Mouse (Mus musculus) bone marrow macrophage, adult 2 months (primary cell): ENCODE results near the gene Boll.

Experiments
- CTCF ChIP-seq: IDR thresholded peaks from 2 replicates; pipeline ENCODE4 v1.5.1; 2012; ENCODE audit warnings: low read depth, mild to moderate bottlenecking, low read length, moderate library complexity
- POLR2A ChIP-seq: IDR thresholded peaks from 2 replicates; pipeline ENCODE4 v1.6.1; 2012; ENCODE audit warnings: mild to moderate bottlenecking, low read depth, low read length, borderline replicate concordance

DNA sequence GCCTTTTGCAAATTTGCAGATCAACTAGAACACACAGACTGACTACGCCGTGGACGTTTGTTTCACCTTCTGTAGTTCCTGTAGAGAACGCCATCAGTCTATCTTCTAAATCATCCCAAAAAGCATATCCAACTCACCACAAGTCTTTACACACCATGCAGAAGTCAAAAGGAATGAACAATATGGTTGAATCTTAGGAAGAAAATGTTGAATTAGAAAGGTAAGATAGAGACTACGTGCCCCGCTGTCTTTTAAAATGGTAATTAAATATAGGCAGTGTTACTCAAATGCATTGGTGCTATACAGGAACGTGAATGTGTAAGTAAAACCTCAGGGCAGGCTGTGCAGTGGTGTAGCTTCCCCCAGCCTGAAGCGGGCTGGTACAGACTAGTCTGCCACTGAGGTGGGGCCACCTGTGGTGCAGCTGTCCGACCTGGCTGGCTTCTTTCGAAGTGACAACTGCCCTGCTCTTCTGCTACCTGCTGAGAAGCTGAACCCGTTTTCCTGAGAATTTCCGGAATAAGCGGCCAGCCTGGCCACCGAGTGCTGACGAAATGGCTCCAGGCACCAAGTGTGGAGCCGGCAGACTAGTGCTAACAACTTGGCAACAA, 128.3 kb downstream of the Boll start:
- TF ChIP-seq CTCF (no peak), POLR2A (no peak)
